Mouse (Mus musculus): ENCODE data around the gene Gm45785.

Gm45785 gene

DNA sequence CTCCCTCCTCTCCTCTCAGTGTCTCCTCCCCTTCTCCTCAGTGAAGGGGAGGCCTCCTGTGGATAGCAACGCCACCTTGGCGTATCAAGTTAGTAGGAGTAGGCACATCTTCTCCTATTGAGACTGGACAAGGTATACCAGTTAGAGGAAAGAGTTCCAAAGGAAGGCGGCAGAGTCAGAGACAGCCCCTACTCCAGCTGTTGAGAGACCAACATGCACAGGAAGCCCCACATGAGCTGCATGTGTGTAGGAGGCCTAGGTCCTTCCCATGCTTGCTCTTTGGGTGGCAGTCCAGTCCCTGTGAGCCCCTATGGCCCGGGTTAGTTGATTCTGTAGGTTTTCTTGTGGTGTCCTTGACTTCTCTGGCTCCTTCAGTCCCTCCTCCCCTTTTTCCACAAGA is 22.8 kb downstream of the Gm45785 start:
- in situ Hi-C loops (cut with MboI, MseI) = no loop called here

GRCm38 (mm10) chr7:140831447-140831846 is 24.7 kb downstream of the Gm45785 start:
- in situ Hi-C loops (cut with MboI, MseI) = no loop called here

GRCm38 (mm10) chr7:140828171-140828881 is 27.8 kb downstream of the Gm45785 start:
- in situ Hi-C loops (cut with MboI, MseI) = no loop called here

GRCm38 (mm10) chr7:140822731-140823130 is 33.4 kb downstream of the Gm45785 start:
- in situ Hi-C loops (cut with MboI, MseI) = no loop called here

DNA sequence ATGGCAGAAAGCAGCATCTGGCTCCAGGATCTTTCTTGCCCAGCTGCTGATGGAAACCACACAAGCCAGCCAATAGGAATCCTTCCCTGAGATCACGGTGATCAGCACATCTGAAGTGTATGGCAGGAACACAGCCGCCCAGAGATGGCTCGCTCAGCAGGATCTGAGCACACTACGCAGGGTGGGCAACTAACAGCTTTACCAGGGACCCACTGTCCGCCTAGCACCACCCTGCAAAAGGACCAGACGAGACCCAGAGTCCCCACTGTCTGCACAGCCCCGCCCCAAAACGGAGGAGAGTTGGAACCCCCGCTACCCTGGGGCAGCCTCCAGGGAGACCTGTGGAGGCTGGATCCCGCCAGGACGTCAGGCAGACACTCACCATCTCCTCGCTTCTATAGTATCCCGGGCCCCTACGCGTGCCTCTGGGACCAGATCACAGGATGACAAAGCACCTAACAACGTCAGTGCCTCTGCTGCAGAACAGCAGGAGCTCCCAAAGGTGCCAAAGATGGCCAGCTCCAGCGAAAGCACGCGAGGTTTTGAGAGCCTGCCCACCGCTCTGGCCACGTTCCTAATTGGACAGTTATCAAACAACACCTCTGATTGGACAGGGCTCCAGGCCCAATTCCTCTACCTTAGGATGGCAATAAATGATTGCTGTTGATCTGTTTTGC is 34.3 kb downstream of the Gm45785 start, which contains the start of gene Zfp941:
TSS of gene Zfp941 (minus strand) at position 526 of the 677 bp plus-strand sequence.
- in situ Hi-C loops (cut with MboI, MseI) = no loop called here

DNA sequence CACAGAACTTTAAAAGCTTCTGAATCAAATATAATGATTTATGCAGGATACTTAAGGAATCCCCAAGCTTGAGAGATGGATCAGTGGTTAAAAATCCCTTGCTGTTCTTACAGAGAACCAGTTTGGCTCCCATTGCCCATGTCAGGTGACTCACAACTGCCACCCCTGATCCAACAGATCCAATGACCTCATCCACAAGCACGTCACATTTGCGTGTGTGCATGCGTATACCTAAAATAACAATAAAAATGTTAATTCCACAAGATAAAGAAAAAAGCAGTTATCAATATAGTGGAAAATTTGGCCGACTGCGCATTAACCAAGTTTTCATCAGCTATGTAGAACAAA is 34.9 kb downstream of the Gm45785 start:
- in situ Hi-C loops (cut with MboI, MseI) = no loop called here

GRCm38 (mm10) chr7:140820173-140820572 is 36.0 kb downstream of the Gm45785 start:
- in situ Hi-C loops (cut with MboI, MseI) = no loop called here

DNA sequence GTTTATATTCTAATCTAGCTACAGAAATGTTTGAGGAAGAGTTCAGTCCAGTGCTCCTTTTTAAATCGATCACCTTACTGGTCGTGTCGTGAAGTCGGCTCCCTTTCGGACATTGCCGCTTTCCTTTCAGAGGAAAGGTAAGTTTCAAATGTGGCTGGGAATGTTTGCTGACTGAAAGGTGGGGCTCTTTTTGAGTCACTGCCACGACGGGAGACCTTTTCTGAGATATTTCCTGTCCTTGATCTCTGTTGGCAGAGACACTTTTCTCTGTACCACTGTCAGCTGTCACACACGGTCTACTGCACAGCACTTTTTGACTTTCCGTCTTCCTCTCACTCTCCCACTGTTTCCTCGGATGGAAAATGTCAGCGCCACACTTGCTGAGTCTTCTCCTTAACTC is 43.3 kb downstream of the Gm45785 start:
- in situ Hi-C loops (cut with MboI, MseI) = loop anchor here (5.0 kb wide), 1 partner anchor 636 kb away; no protein-coding TSS in a partner anchor

- in situ Hi-C loops (cut with MboI, MseI) = loop anchor here (5.0 kb wide), 1 partner anchor 634 kb away; no protein-coding TSS in a partner anchor
Observed at GRCm38 (mm10) chr7:140811714-140812113, 44.4 kb downstream of the Gm45785 start.

DNA sequence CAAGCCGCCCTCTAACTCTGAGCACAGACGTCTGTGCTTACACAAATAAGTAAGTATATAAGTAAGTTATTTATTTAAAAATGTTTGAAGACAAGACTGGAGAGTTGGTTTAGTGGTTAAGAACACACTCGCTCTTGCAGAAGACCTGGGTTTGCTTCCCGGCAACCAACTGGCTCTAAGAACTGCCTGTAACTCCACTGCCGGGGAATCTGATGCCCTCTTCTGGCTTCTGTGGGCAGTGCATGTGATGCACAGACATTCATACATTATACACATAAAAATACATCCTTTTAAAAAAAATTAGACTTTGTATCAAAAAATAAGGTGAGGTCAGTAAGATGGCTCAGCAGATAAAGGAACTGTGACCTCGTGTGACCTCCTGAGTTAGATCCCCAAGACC is 45.6 kb downstream of the Gm45785 start:
- in situ Hi-C loops (cut with MboI, MseI) = loop anchor here (5.0 kb wide), 1 partner anchor 633 kb away; no protein-coding TSS in a partner anchor

DNA sequence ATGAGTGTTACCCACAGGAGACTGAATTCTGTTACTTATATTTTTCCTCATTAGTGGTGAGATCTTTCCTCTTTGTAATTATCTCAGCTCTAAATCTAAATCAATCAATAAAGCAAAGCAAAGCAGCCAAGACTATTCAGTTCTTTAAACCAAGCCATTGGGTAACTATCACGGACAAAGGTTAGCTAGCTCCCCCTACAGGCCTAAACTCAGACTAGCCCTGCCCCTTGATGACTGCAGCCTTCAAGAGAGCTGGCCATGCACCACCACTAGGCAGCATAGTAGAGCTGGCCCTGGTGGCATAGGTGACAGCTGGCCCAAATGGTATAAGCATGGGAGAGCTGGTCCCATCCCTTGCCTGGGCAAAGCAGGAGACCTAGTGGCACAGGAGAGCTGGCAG is 50.4 kb downstream of the Gm45785 start:
- in situ Hi-C loops (cut with MboI, MseI) = no loop called here

GRCm38 (mm10) chr7:140802629-140803028 is 53.5 kb downstream of the Gm45785 start:
- in situ Hi-C loops (cut with MboI, MseI) = no loop called here

DNA sequence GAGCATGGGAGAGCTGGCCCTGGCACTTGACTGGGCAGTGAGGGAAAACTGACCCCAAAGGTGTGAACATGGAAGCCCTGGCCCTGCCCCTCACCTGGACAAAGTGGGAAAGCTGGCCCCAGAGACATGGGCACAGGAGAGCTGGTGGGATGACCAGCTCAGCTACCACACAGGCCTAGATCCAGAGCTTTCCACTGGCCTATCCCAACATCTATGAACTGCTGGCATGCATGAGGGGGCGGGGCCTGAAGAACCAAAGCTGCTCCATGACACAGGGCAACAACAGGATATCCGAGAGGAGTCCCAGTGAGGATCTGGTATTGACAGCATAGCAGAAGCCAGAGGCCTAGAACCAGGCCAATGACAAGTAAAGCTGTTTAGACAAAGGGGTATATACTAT is 57.9 kb downstream of the Gm45785 start:
- in situ Hi-C loops (cut with MboI, MseI) = loop anchor here (10.0 kb wide), 2 partner anchors 723 to 903 kb away; partner anchors contain the start of gene Kndc1

DNA sequence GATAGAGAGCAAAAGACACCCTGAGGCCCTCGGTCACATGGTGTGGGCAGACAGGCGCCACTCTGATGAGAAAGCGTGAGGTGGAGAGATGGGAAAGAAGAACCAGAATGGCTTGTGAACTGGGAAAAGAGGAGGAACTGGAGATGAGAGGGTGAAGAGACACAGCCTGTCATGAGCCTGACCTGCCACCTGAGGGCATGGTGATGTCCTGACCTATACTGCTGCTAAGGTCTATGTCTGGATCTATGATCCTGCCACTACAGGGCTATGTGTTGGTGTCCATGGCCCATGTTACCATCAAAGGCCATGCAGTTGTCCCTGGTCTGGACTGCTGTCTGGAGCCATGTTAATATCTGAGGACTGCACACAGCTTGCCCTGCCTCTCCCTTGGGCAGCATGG is 58.5 kb downstream of the Gm45785 start:
- in situ Hi-C loops (cut with MboI, MseI) = loop anchor here (10.0 kb wide), 2 partner anchors 723 to 903 kb away; partner anchors contain the start of gene Kndc1

GRCm38 (mm10) chr7:140793541-140793940 is 62.6 kb downstream of the Gm45785 start:
- in situ Hi-C loops (cut with MboI, MseI) = loop anchor here (5.0 to 10.0 kb wide), 3 partner anchors 606 to 899 kb away; partner anchors contain the start of gene Kndc1

- in situ Hi-C loops (cut with MboI, MseI) = no loop called here
Observed at GRCm38 (mm10) chr7:140788053-140788435, 68.1 kb downstream of the Gm45785 start.

DNA sequence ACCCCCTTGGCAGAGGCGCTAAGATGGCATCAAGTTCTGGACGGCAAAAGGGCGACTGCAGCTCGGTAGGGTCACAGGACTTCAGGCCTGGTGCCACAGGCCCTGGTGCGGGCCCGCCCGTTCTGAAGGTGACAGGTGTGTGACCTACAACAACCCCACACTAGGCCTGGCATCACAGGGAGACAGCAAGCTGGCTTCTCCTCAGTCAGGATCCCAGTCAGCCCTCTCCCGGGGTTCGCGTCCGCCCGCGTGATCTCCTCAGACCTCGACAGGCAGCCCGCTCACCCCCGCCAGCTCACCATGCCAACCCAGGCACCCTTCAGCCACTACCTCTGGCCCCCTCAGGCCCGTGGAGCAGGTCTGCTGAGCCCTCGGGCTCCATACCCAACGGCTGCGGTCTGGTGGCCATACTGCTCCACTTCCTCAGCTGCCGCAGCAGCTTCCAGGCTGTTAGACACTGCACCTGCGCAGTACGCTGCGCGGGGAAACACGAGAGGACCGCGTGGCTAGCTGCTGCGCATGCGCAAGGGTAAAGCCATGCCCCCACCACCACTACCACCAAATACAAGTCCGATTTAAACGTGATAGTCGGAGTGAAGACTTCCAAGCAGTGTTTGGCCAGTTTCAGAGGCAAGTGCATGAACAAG is 68.6 kb downstream of the Gm45785 start, which contains the start of gene Syce1:
TSS of gene Syce1 (minus strand) at position 447 of the 647 bp plus-strand sequence.
- in situ Hi-C loops (cut with MboI, MseI) = no loop called here

- in situ Hi-C loops (cut with MboI, MseI) = no loop called here
Observed at GRCm38 (mm10) chr7:140780548-140780947, 75.6 kb downstream of the Gm45785 start.
